Mouse (Mus musculus) 416B (cell line): ENCODE measurements at regions not wholly inside any gene's neighbourhood (a gene's known extent, or its start where the extent isn't known, plus 50 kb on each side); places are given as distances from the start of the nearest gene placed in this dataset.

Experiments used
- DNase-seq: peaks from one replicate; pipeline ENCODE4 v3.0.0; 2011; ENCODE audit warnings: low read depth

GRCm38 (mm10) chr7:123589099-123589498 is 88.8 kb upstream of the Zkscan2 start:
- DNase-seq = no peak

DNA sequence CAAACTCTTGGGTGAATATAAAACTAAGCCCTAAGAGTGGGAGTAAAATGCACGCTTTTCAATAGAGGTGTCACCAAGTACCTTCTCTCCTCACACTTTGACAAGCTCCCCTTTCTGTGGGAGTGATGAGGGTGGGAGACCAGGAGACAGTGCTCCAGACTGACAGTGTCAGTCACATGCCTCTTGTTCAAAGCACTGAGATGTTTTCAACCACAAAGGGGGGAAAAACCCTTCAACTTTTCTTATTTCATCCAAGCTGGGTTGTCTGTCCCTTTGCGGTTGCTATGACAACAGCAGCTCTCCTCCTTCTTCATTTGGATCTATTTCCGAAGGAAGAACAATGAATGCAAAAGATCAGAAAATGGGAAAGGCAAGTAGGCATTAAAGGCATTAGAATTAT is 73.5 kb upstream of the Zkscan2 start:
- no peak for DNase-seq

DNA sequence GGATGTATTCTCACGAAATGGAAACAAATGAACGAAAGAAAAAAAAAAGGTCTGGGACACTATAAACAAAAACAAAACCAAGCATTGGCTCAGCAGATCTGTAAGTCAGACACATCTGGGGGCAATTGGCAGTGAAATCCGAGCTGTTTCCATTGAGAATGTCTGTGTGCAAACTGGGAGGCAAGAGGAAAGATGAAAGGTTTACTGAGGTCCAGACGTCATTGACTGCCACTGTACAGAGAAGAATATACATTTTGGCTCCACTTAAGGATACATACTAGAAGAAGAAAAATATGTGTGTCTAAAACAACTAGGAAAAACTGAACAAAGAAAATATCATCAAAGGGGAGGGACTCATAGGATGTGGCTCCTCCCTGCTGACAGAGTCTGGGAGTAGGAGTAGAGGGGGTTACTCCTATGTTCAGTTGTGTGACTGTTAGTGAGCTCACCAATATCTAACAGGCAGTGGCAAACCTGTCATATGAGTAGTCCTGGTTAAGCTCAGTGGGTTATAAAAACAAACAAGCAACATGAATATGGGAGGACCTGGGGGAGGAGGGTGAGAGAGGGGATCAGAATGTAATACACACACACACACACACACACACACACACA is 72.2 kb upstream of the Zkscan2 start:
- no peak for DNase-seq

- peak; percentile 11 for DNase-seq
Measured at GRCm38 (mm10) chr7:123566264-123566663, 66.0 kb upstream of the Zkscan2 start.

DNA sequence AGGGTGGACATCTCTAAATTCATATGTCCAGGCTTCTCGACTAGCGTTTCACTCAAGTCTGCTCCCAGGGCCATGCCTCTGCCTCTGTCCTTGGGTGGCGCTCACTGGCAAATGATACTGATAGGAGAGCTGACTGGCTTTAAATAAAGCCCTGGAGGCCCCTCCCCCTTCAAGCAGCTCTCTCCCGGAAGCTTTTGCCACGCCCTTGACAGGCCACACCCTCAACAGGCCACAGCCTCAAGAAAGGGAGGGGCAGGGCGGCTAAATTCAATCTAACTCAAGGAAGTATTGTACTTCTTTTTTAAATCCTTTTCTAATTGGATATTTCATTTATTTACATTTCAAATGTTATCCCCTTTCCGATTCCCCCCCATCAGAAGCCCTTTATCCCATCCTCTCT is 59.3 kb upstream of the Zkscan2 start:
- DNase-seq = peak; percentile 9
